Mouse (Mus musculus) adrenal gland, postnatal 0 days (tissue): Measurements from ENCODE around the gene Gucy2g. TPM values are rescaled to one million over a fixed set of nuclear protein-coding genes. Genes with fewer than 3 reads are reported as not detected.

Experiments
- microRNA-seq: library from miRNA; unstranded; fragments of <30 nt; microRNA quantifications from one replicate; pipeline ENCODE4, GENCODE M21; 2016; ENCODE audit warnings: borderline replicate concordance; ENCODE audit not compliant: insufficient number of aligned reads
- polyA plus RNA-seq: library from polyadenylated mRNA; unstranded; fragments of >200 nt; fragmentation: Nextera tagmentation; extraction: Ambion mirVana; gene quantifications from 2 replicates; pipeline ENCODE4 v1.2.1, GENCODE M21; 2015

The Gucy2g gene
- polyA plus RNA-seq = 0.03 TPM in 1 of 2 replicates, not detected in the other

DNA sequence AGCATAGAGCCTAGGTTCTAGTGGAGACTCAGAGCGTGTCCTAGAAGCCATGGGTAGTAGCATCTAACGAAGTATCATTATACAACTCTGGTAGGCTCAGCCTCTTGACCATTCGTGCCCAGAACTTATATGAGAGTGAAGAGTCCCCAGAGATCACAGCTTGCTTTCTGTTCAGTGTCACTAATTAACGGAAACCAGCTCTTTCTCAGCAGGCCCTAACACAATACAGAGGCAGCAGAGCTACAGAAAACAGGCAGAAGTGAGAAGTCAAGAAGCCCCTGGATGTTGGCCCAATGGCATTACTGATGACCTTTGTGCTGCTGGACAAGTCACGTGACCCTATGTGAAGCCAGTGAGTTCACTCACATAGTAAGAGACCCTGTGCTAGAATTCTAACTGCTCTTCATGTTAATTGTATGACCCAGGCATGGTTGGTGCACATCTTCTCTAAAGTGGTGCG, at the start of gene Gucy2g:
Gene Gucy2g (minus strand): TSS at position 51 of the 460 bp plus-strand sequence.

DNA sequence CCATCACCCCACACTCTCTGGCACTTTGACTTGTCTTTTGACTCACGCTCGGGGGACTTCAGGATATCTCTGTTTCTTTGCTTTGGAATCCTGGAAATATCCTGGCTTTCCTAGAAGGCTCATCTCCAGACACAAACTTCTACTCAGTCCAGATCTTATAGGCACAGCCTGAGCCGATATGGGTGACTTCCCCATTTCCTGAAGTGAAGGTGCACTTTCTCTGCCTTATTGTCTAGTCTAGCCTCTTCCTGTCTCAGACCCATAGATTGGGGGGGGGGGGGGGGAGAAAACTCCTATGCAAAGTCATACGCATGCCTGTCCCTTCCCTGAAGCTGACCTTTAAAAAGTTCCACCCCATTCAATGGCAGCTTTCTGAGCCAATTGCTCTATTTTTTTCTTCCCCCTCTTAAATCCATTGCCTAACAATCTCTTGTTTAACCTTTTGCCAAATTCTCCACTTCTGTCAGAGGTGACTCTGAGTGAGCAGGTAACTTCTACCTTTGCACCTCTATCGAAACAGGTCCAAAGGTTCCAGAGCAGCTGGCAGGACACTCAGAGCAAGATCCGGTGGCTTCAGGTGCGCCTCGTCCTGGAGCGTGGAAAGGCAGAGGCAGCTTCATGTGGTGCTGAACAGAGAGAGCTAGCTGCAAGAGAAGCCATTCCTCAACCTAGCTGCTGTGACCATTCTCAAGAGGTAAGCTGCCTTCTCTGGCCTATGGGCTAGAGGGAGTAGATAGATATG, 10.5 kb upstream of the Gucy2g start, which contains the start of gene Acsl5:
Gene Acsl5 (plus strand): TSS at position 556 of the 742 bp plus-strand sequence.

DNA sequence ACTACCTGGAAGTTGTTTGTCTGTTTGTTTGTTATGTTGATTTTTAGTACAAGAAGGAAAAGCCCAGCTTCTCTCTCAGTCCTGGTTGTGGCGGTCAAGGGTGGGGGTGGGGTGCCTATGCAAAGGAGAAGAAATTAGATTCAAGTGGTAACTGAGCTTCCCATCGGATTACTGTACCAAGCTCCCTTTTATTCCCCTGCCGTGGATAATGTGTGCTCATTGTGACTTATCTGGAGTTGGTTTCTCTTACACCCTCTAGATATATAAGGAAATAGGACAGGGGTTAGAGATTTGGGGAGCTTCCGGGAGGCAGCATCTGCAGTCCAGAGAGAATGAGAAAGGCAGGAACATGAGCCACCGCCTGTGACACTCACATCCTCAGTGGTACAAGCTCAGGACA, 60.6 kb downstream of the Gucy2g start, which contains the start of gene Tectb:
Gene Tectb (plus strand): TSS at position 301 of the 400 bp plus-strand sequence.

Small RNA genes within 50 kb of the gene (microRNA-seq; reads per million reads assigned to microRNA genes)
- gene Mir6715 = not detected

Other genes with a start within 250 kb of the Gucy2g start
- gene Gpam, start 114.0 kb downstream of the Gucy2g start, polyA plus RNA-seq = 18.0 and 36.9 TPM in 2 replicates
- 0.10 TPM in 1 of 2 replicates, not detected in the other for gene Tectb, start 60.5 kb downstream of the Gucy2g start, polyA plus RNA-seq
- 52.1 and 54.7 TPM in 2 replicates for gene Acsl5, start 10.7 kb upstream of the Gucy2g start, polyA plus RNA-seq
- gene Zdhhc6, start 74.8 kb upstream of the Gucy2g start, polyA plus RNA-seq = 42.3 and 65.4 TPM in 2 replicates
- gene Vti1a, start 75.1 kb upstream of the Gucy2g start, polyA plus RNA-seq = 15.9 and 21.3 TPM in 2 replicates